Mouse (Mus musculus): ENCODE results near the gene Dnase1. TPM values are rescaled to one million over a fixed set of nuclear protein-coding genes. Genes with fewer than 3 reads are reported as not detected.

Gene Dnase1
- not detected in 4 replicates for total RNA-seq (2023; ENCODE audit: inconsistent age)

DNA sequence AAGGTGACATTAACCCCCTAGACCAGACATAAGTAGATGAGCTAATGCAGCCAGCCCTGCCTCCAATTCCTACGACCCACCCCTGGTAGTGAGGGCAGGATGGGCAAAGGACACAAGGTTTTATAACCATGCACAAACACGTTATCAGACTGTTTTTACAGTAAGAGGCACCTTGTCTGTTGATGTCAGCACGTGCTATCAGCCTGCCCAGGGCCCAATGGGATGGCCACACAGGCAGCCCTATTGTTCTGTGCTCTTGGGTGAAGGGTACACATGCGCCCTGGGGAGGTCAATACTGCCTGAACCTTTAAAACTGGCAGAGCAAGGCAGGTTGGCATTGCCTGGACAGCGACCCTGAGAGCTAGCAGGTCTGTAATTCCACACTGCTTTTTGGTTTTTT, at the start of gene Dnase1:
Gene Dnase1 (plus strand): TSS at position 136 of the 400 bp plus-strand sequence.

DNA sequence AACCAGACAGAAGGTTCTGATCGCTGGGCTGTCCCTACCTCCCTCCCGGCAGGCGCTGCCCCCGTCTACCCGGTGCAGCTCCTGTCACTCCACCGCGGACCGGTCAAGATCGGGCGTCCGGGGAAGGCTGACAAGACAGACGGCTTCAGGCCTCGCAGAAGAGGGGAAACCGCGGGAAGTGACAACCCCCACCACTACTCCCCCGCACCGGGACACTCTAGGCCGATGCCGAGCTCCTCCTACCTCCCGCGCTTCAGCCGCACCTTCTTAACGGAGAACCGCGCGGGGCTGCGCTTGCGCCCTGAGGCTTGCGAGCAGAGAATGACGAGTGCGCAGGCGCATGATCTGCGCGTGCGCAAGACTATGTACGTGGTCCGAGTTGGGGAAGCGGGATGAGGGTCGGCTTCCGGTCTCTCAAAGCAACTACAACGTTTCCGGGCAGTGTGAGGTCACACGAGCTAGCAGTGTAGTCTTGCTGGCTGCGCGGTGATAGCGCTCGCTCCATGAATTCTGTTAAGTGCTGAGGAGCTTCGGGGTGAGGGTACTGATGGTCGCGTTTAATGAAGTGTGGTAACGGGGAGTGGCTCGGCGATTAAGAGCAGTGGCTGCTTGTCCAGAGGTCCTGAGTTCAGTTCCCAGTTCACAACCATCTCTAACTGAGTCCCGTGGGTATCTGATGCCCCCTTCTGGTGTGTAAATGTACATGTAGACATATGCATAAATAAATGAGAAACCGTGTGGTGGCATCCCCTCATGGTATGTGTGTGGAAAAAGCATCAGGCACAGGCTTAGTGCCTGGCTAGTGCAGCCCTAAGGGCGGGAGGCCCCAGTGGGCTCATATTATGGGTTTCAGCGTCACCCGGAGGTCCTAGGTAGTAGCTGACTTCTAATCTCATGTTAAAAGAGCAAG, 33.0 kb upstream of the Dnase1 start, which contains the start of gene Slx4:
Gene Slx4 (minus strand): TSS at position 282 of the 910 bp plus-strand sequence.

DNA sequence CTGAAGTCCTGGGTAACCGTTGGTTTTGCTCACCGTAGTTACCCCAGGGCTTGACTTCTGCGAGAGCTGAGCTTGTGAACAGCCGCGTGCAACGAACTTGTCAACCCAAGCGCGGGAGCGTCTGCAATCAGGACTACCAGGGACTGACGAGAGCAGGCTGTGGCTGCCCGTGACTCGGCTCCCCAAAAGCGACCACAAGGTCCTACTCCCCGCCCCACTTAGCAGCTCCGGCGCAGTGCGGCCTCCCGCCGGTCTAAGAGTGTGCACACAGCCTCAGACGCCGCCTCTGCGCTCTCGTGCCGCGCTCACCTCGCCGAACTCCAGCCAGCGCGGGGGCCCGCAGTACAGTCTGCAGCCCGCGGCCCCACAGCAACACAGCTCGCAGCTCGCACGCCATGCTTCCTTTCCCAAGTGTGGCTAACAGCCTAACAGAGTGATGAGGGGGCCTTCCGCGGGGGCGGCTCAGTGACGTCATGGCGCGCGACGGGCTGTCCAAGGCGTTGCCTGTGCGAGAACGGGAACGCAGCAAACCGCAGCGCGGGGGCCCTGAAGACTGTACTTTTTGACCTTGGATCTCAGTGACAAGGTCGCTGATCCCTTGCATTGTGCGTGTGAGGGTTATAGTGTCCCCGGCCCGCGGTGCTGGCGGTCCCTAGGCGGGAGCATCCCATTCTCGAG, 40.8 kb downstream of the Dnase1 start, which contains the start of gene Trap1:
Gene Trap1 (minus strand): TSS at position 444 of the 678 bp plus-strand sequence.

Other genes starting within 250 kb of the Dnase1 start
- gene Olfr15, start 206.1 kb upstream of the Dnase1 start, total RNA-seq (2023; ENCODE audit: inconsistent age): not detected in 4 replicates
- gene Zfp174, start 189.7 kb upstream of the Dnase1 start, total RNA-seq (2023; ENCODE audit: inconsistent age): 0.45 to 0.80 TPM (median 0.63 TPM) in 4 replicates
- gene Naa60, start 164.6 kb upstream of the Dnase1 start, total RNA-seq (2023; ENCODE audit: inconsistent age): 76.2 to 90.4 TPM (median 87.0 TPM) in 4 replicates
- 25.5 to 30.6 TPM (median 29.4 TPM) in 4 replicates for gene Zfp597, start 152.4 kb upstream of the Dnase1 start, total RNA-seq (2023; ENCODE audit: inconsistent age)
- gene Gm20695, start 152.3 kb upstream of the Dnase1 start, total RNA-seq (2023; ENCODE audit: inconsistent age): 1.00 TPM in 1 of 4 replicates, not detected in the others
- 6.5 to 12.6 TPM (median 11.0 TPM) in 4 replicates for gene 1700037C18Rik, start 128.3 kb upstream of the Dnase1 start, total RNA-seq (2023; ENCODE audit: inconsistent age)
- 27.2 to 33.3 TPM (median 30.2 TPM) in 4 replicates for gene Cluap1, start 128.1 kb upstream of the Dnase1 start, total RNA-seq (2023; ENCODE audit: inconsistent age)
- 31.7 to 36.6 TPM (median 33.7 TPM) in 4 replicates for gene Nlrc3, start 60.3 kb upstream of the Dnase1 start, total RNA-seq (2023; ENCODE audit: inconsistent age)
- 93.2 to 106 TPM (median 99.4 TPM) in 4 replicates for gene Slx4, start 33.2 kb upstream of the Dnase1 start, total RNA-seq (2023; ENCODE audit: inconsistent age)
- gene Trap1, start 40.9 kb downstream of the Dnase1 start, total RNA-seq (2023; ENCODE audit: inconsistent age): 65.5 to 76.5 TPM (median 73.1 TPM) in 4 replicates
- gene Crebbp, start 177.1 kb downstream of the Dnase1 start, total RNA-seq (2023; ENCODE audit: inconsistent age): 120 to 148 TPM (median 138 TPM) in 4 replicates